Mouse (Mus musculus) spleen, adult 2 months (tissue): ENCODE data around the gene Ghsr.

Experiments
- CTCF ChIP-seq: fragments of 200-500 bp; IDR thresholded peaks from 2 replicates; pipeline ENCODE4 v1.5.1; 2011; ENCODE audit warnings: mild to moderate bottlenecking, inconsistent platforms; ENCODE audit not compliant: insufficient read depth, insufficient read length, insufficient replicate concordance; ENCODE audit errors: extremely low read depth
- POLR2A ChIP-seq: fragments of 200-500 bp; IDR thresholded peaks from 2 replicates; pipeline ENCODE4 v1.6.1; 2011; ENCODE audit warnings: low read depth, low read length, inconsistent platforms

DNA sequence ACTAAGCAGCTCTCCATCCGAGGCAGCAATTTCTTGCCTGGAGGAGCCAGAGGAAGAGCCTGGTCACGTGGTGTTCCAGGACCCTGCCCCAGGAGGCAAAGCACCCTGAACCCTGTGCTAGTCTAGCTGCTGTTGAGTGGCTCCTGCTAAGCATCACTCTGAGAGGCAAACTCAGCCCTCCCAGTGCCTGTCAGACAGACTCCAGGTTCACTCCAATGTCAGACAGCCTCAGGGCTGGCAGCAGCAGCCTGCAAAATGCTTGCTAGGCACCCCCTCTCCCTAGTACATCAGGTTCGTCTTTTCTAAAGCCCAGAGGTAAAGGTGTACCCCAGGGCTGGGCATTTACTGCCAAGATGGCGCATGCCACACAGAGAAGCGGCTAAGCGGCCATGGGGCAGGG is 56.3 kb downstream of the Ghsr start:
- no peak for TF ChIP-seq CTCF
- no peak for TF ChIP-seq POLR2A
